Mouse (Mus musculus): ENCODE data around the gene Shank2. TPM values are rescaled to one million over a fixed set of nuclear protein-coding genes. Genes with fewer than 3 reads are reported as not detected.

Shank2 gene
- polyA plus RNA-seq, 1 experiment from 2014 or later, result 0.63 TPM

DNA sequence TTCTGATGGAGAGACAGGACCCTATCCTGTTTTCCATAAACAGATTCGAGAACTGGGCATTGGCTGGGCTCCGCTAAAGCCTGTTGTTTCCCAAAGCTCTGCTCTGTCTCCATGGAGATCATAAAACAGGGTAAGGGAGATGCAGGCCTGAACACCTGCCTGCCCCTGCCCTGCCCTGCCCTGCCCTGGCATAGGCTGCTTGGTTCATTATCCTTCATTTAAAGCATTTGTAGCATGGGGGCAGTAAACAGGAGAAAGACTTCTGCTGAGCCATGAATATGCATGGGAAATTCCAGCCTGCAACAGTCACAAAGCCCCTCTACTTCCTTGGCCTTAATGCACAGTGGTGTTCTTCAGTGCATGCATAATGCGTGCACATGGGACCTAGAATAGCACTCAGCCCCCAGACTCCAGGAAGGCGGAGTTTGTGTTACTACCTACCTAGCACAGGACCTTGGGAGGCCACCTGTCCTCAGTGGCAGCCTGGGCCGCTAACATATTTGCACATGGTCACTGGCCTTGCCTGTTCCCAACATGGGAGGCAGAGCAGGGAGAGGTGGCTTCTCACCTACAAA lies 230.5 kb downstream of the Shank2 start:
- 49% methylated on average over 5 of the region's 5 CpGs for WGBS (ENCODE audit: insufficient replicate concordance)
- Histone ChIP-seq H3K4me3 (ENCODE audit: low read depth, low read length) (no peak overlapping the region), H3K4me2 (ENCODE audit: low read depth, low read length) (no peak overlapping the region), H3K27me3 (ENCODE audit: control insufficient read depth, insufficient read depth, low read depth, low read length) (no peaks in the 10 kb centered on the region), H3K27ac (ENCODE audit: low read length) (no peak overlapping the region), H3K9ac (ENCODE audit: low read depth, low read length) (no peak overlapping the region), H3K9me3 (replicated peaks; ENCODE audit: control insufficient read depth, low read length) (no peaks in the 10 kb centered on the region), H3K36me3 (ENCODE audit: control insufficient read depth, insufficient read depth) (no peaks in the 10 kb centered on the region), H3K4me1 (ENCODE audit: control insufficient read depth, low read depth, low read length) (no peaks in the 10 kb centered on the region)
- ATAC-seq (ENCODE audit: low read depth), result no peak

GRCm38 (mm10) chr7:144233479-144233878 lies 231.8 kb downstream of the Shank2 start:
- Histone ChIP-seq H3K36me3 (ENCODE audit: control insufficient read depth, insufficient read depth) (no peaks in the 10 kb centered on the region), H3K27me3 (ENCODE audit: control insufficient read depth, insufficient read depth, low read depth, low read length) (no peaks in the 10 kb centered on the region), H3K4me1 (ENCODE audit: control insufficient read depth, low read depth, low read length) (no peaks in the 10 kb centered on the region), H3K9me3 (replicated peaks; ENCODE audit: control insufficient read depth, low read length) (no peaks in the 10 kb centered on the region), H3K4me3 (ENCODE audit: low read depth, low read length) (no peak overlapping the region), H3K9ac (ENCODE audit: low read depth, low read length) (no peak overlapping the region), H3K27ac (ENCODE audit: low read length) (no peak overlapping the region), H3K4me2 (ENCODE audit: low read depth, low read length) (no peak overlapping the region)
- ATAC-seq (ENCODE audit: low read depth), result no peak
- WGBS (ENCODE audit: insufficient replicate concordance), result 56% methylated on average over 8 of the region's 8 CpGs

- Histone ChIP-seq H3K4me2 (ENCODE audit: low read depth, low read length) (no peak overlapping the region), H3K4me3 (ENCODE audit: low read depth, low read length) (no peak overlapping the region), H3K36me3 (ENCODE audit: control insufficient read depth, insufficient read depth) (no peaks in the 10 kb centered on the region), H3K4me1 (ENCODE audit: control insufficient read depth, low read depth, low read length) (no peaks in the 10 kb centered on the region), H3K27me3 (ENCODE audit: control insufficient read depth, insufficient read depth, low read depth, low read length) (no peaks in the 10 kb centered on the region), H3K9ac (ENCODE audit: low read depth, low read length) (no peak overlapping the region), H3K27ac (ENCODE audit: low read length) (no peak overlapping the region), H3K9me3 (replicated peaks; ENCODE audit: control insufficient read depth, low read length) (no peaks in the 10 kb centered on the region)
- ATAC-seq (ENCODE audit: low read depth), result no peak
- WGBS (ENCODE audit: insufficient replicate concordance), result 49% methylated on average over 5 of the region's 5 CpGs
Measured at GRCm38 (mm10) chr7:144234783-144235182, 233.1 kb downstream of the Shank2 start.

GRCm38 (mm10) chr7:144235523-144235922 lies 233.8 kb downstream of the Shank2 start:
- Histone ChIP-seq H3K9me3 (replicated peaks; ENCODE audit: control insufficient read depth, low read length) (no peaks in the 10 kb centered on the region), H3K27me3 (ENCODE audit: control insufficient read depth, insufficient read depth, low read depth, low read length) (no peaks in the 10 kb centered on the region), H3K4me1 (ENCODE audit: control insufficient read depth, low read depth, low read length) (no peaks in the 10 kb centered on the region), H3K27ac (ENCODE audit: low read length) (no peak overlapping the region), H3K36me3 (ENCODE audit: control insufficient read depth, insufficient read depth) (no peaks in the 10 kb centered on the region), H3K9ac (ENCODE audit: low read depth, low read length) (no peak overlapping the region), H3K4me2 (ENCODE audit: low read depth, low read length) (no peak overlapping the region), H3K4me3 (ENCODE audit: low read depth, low read length) (no peak overlapping the region)
- no peak for ATAC-seq (ENCODE audit: low read depth)
- 52% methylated on average over 4 of the region's 4 CpGs for WGBS (ENCODE audit: insufficient replicate concordance)

GRCm38 (mm10) chr7:144236802-144237201 lies 235.1 kb downstream of the Shank2 start:
- 47% methylated on average over 13 of the region's 13 CpGs for WGBS (ENCODE audit: insufficient replicate concordance)
- Histone ChIP-seq H3K4me3 (ENCODE audit: low read depth, low read length) (no peak overlapping the region), H3K4me1 (ENCODE audit: control insufficient read depth, low read depth, low read length) (no peaks in the 10 kb centered on the region), H3K27ac (ENCODE audit: low read length) (no peak overlapping the region), H3K9me3 (replicated peaks; ENCODE audit: control insufficient read depth, low read length) (no peaks in the 10 kb centered on the region), H3K27me3 (ENCODE audit: control insufficient read depth, insufficient read depth, low read depth, low read length) (no peaks in the 10 kb centered on the region), H3K36me3 (ENCODE audit: control insufficient read depth, insufficient read depth) (no peaks in the 10 kb centered on the region), H3K9ac (ENCODE audit: low read depth, low read length) (no peak overlapping the region), H3K4me2 (ENCODE audit: low read depth, low read length) (no peak overlapping the region)
- no peak for ATAC-seq (ENCODE audit: low read depth)

DNA sequence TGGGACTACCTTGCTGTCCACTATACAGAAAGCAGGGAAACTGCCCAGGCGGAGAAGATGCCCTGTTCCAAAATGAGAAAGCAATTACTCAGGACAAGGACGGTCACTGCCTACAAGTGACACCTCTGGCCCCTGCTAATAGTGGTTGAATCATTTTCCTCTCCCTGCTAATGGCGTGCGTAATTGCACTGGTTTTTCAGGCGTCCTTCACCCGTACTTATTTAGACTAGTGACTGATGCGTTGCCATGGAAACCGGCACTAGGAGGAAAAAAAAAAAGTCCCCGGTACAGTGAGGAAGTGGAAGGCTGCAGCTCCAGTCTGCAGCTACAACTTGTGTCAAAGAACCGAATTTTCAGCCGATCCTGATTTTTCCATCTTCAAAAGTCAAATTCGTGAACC lies 236.7 kb downstream of the Shank2 start:
- Histone ChIP-seq H3K36me3 (ENCODE audit: control insufficient read depth, insufficient read depth) (no peaks in the 10 kb centered on the region), H3K4me1 (ENCODE audit: control insufficient read depth, low read depth, low read length) (no peaks in the 10 kb centered on the region), H3K27ac (ENCODE audit: low read length) (no peak overlapping the region), H3K4me2 (ENCODE audit: low read depth, low read length) (no peak overlapping the region), H3K9me3 (replicated peaks; ENCODE audit: control insufficient read depth, low read length) (no peaks in the 10 kb centered on the region), H3K27me3 (ENCODE audit: control insufficient read depth, insufficient read depth, low read depth, low read length) (no peaks in the 10 kb centered on the region), H3K9ac (ENCODE audit: low read depth, low read length) (no peak overlapping the region), H3K4me3 (ENCODE audit: low read depth, low read length) (no peak overlapping the region)
- 31% methylated on average over 12 of the region's 12 CpGs for WGBS (ENCODE audit: insufficient replicate concordance)
- ATAC-seq (ENCODE audit: low read depth), result no peak

GRCm38 (mm10) chr7:144238992-144239391 lies 237.3 kb downstream of the Shank2 start:
- no peaks in the 10 kb centered on the region for H3K9me3 ChIP-seq (replicated peaks; ENCODE audit: control insufficient read depth, low read length)
- H3K4me1 ChIP-seq (ENCODE audit: control insufficient read depth, low read depth, low read length), result no peaks in the 10 kb centered on the region
- H3K27me3 ChIP-seq (ENCODE audit: control insufficient read depth, insufficient read depth, low read depth, low read length), result no peaks in the 10 kb centered on the region
- H3K4me2 ChIP-seq (ENCODE audit: low read depth, low read length), result no peak overlapping the region
- no peaks in the 10 kb centered on the region for H3K36me3 ChIP-seq (ENCODE audit: control insufficient read depth, insufficient read depth)
- H3K4me3 ChIP-seq (ENCODE audit: low read depth, low read length), result no peak overlapping the region
- no peak overlapping the region for H3K9ac ChIP-seq (ENCODE audit: low read depth, low read length)
- no peak for ATAC-seq (ENCODE audit: low read depth)
- WGBS (ENCODE audit: insufficient replicate concordance), result 45% methylated on average over 12 of the region's 12 CpGs
- no peak overlapping the region for H3K27ac ChIP-seq (ENCODE audit: low read length)

- H3K36me3 ChIP-seq (ENCODE audit: control insufficient read depth, insufficient read depth), result no peaks in the 10 kb centered on the region
- no peak overlapping the region for H3K27ac ChIP-seq (ENCODE audit: low read length)
- H3K4me3 ChIP-seq (ENCODE audit: low read depth, low read length), result no peak overlapping the region
- no peaks in the 10 kb centered on the region for H3K9me3 ChIP-seq (replicated peaks; ENCODE audit: control insufficient read depth, low read length)
- no peaks in the 10 kb centered on the region for H3K4me1 ChIP-seq (ENCODE audit: control insufficient read depth, low read depth, low read length)
- no peaks in the 10 kb centered on the region for H3K27me3 ChIP-seq (ENCODE audit: control insufficient read depth, insufficient read depth, low read depth, low read length)
- ATAC-seq (ENCODE audit: low read depth), result 0 out of 2 replicates have a peak, but pooled peaks have one; percentile 21
- H3K9ac ChIP-seq (ENCODE audit: low read depth, low read length), result no peak overlapping the region
- WGBS (ENCODE audit: insufficient replicate concordance), result 23% methylated on average over 6 of the region's 6 CpGs
- H3K4me2 ChIP-seq (ENCODE audit: low read depth, low read length), result no peak overlapping the region
Measured at GRCm38 (mm10) chr7:144239571-144240370, 238.0 kb downstream of the Shank2 start.

DNA sequence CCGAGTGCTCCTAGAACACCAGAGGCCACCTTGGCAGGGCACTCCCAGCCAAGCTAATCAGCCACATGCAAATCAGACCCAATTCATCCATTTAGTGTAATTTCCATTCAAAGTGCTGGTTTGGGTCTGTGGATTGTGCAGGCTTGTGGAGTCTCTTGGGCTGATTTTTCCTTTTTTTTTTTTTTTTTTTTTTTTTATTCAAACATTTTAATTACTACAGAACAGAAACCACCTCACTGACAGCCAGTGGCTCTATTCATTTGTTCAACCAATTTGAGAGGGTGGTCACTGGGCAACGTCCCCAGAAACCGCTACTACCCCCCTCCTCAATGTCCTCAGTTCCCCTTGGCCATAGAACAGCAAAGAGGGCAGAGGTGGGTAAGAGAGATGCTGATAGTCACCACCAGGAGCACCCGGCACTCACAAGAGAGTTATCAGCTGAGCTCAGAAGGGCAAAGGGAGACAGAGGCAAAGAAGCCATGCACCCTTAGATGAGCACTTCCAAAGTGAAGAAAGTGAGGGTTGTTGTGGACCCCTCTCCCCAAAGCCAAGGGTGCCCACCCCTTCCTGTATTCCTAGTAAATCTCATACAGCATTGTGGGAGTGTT lies 239.1 kb downstream of the Shank2 start:
- Histone ChIP-seq H3K9me3 (replicated peaks; ENCODE audit: control insufficient read depth, low read length) (no peaks in the 10 kb centered on the region), H3K27me3 (ENCODE audit: control insufficient read depth, insufficient read depth, low read depth, low read length) (no peaks in the 10 kb centered on the region), H3K4me1 (ENCODE audit: control insufficient read depth, low read depth, low read length) (no peaks in the 10 kb centered on the region), H3K9ac (ENCODE audit: low read depth, low read length) (no peak overlapping the region), H3K36me3 (ENCODE audit: control insufficient read depth, insufficient read depth) (no peaks in the 10 kb centered on the region), H3K4me3 (ENCODE audit: low read depth, low read length) (no peak overlapping the region), H3K27ac (ENCODE audit: low read length) (no peak overlapping the region), H3K4me2 (ENCODE audit: low read depth, low read length) (no peak overlapping the region)
- no peak for ATAC-seq (ENCODE audit: low read depth)
- 51% methylated on average over 4 of the region's 4 CpGs for WGBS (ENCODE audit: insufficient replicate concordance)

All from liver, embryonic 16.5 days (tissue).